Mouse (Mus musculus): ENCODE data around the gene Depdc1b. TPM values are rescaled to one million over a fixed set of nuclear protein-coding genes. Genes with fewer than 3 reads are reported as not detected.
A peak's percentile ranks its signal among the peaks of the same experiment; 100 is the strongest.

The Depdc1b gene
- polyA plus RNA-seq, 1 experiment = 3.7 TPM

GRCm38 (mm10) chr13:108297350-108298093, 18.6 kb upstream of the Depdc1b start:
- Histone ChIP-seq H3K4me3 (no peak overlapping the region), H3K4me2 (ENCODE audit: low read depth) (peak overlapping the region; percentile 30), H3K27me3 (ENCODE audit: control insufficient read depth, insufficient read depth, insufficient read length) (no peaks in the 10 kb centered on the region), H3K36me3 (ENCODE audit: control insufficient read depth, insufficient read depth) (no peaks in the 10 kb centered on the region), H3ac (ENCODE audit: control insufficient read depth, insufficient read length) (no peak overlapping the region), H3K79me2 (ENCODE audit: control insufficient read depth, insufficient read depth) (no peaks in the 10 kb centered on the region)
- TF ChIP-seq POLR2A (IDR thresholded peaks at IDR 0.05; ENCODE audit: insufficient read length, low read depth) (peak; percentile 21), USF1 (IDR thresholded peaks at IDR 0.05; ENCODE audit: low read depth) (no peak)

GRCm38 (mm10) chr13:108298241-108298640, 17.9 kb upstream of the Depdc1b start:
- H3K4me2 ChIP-seq (ENCODE audit: low read depth) = no peak overlapping the region
- no peaks in the 10 kb centered on the region for H3K79me2 ChIP-seq (ENCODE audit: control insufficient read depth, insufficient read depth)
- no peak overlapping the region for H3ac ChIP-seq (ENCODE audit: control insufficient read depth, insufficient read length)
- no peak overlapping the region for H3K4me3 ChIP-seq
- no peak for TF ChIP-seq POLR2AphosphoS2 (IDR thresholded peaks at IDR 0.05; ENCODE audit: insufficient read length, low read depth)
- no peak for TF ChIP-seq MAX (IDR thresholded peaks at IDR 0.05; ENCODE audit: low read depth)
- TF ChIP-seq POLR2A (IDR thresholded peaks at IDR 0.05; ENCODE audit: insufficient read length, low read depth) = no peak
- no peak for TF ChIP-seq REST (IDR thresholded peaks at IDR 0.05; ENCODE audit: insufficient read depth, insufficient read length)
- TF ChIP-seq TCF3 (IDR thresholded peaks at IDR 0.05; ENCODE audit: insufficient read length, low read depth) = no peak
- no peak for TF ChIP-seq SRF (IDR thresholded peaks at IDR 0.05; ENCODE audit: control insufficient read depth, insufficient read length, low read depth)
- TF ChIP-seq E2F4 (IDR thresholded peaks at IDR 0.05; ENCODE audit: insufficient read depth) = no peak
- no peak for TF ChIP-seq USF1 (IDR thresholded peaks at IDR 0.05; ENCODE audit: low read depth)
- no peak for TF ChIP-seq TCF12 (IDR thresholded peaks at IDR 0.05; ENCODE audit: insufficient read depth, poor library complexity, severe bottlenecking)
- no peak for TF ChIP-seq MYOD1 (IDR thresholded peaks at IDR 0.05; ENCODE audit: control insufficient read depth in 1 of 3, insufficient read length in 2 of 3, low read depth in 2 of 3)
- TF ChIP-seq CEBPB (IDR thresholded peaks at IDR 0.05; ENCODE audit: insufficient read depth, poor library complexity, severe bottlenecking) = no peak
- no peak for TF ChIP-seq MYOG (IDR thresholded peaks at IDR 0.05; ENCODE audit: control insufficient read depth in 1 of 3, insufficient read depth in 1 of 3, insufficient read length in 2 of 3, low read depth in 2 of 3)
- H3K36me3 ChIP-seq (ENCODE audit: control insufficient read depth, insufficient read depth) = no peaks in the 10 kb centered on the region
- no peaks in the 10 kb centered on the region for H3K27me3 ChIP-seq (ENCODE audit: control insufficient read depth, insufficient read depth, insufficient read length)

GRCm38 (mm10) chr13:108300346-108300950, 15.7 kb upstream of the Depdc1b start:
- H3K27me3 ChIP-seq (ENCODE audit: control insufficient read depth, insufficient read depth, insufficient read length) = no peaks in the 10 kb centered on the region
- no peak overlapping the region for H3K4me2 ChIP-seq (ENCODE audit: low read depth)
- no peak overlapping the region for H3K4me3 ChIP-seq
- no peak overlapping the region for H3ac ChIP-seq (ENCODE audit: control insufficient read depth, insufficient read length)
- no peak for TF ChIP-seq TCF12 (IDR thresholded peaks at IDR 0.05; ENCODE audit: insufficient read depth, poor library complexity, severe bottlenecking)
- no peak for TF ChIP-seq POLR2AphosphoS2 (IDR thresholded peaks at IDR 0.05; ENCODE audit: insufficient read length, low read depth)
- TF ChIP-seq CEBPB (IDR thresholded peaks at IDR 0.05; ENCODE audit: insufficient read depth, poor library complexity, severe bottlenecking) = no peak
- no peak for TF ChIP-seq POLR2A (IDR thresholded peaks at IDR 0.05; ENCODE audit: insufficient read length, low read depth)
- no peaks in the 10 kb centered on the region for H3K36me3 ChIP-seq (ENCODE audit: control insufficient read depth, insufficient read depth)
- no peaks in the 10 kb centered on the region for H3K79me2 ChIP-seq (ENCODE audit: control insufficient read depth, insufficient read depth)

GRCm38 (mm10) chr13:108301411-108301810, 14.7 kb upstream of the Depdc1b start:
- Histone ChIP-seq H3K4me3 (no peak overlapping the region), H3K36me3 (ENCODE audit: control insufficient read depth, insufficient read depth) (no peaks in the 10 kb centered on the region), H3ac (ENCODE audit: control insufficient read depth, insufficient read length) (no peak overlapping the region), H3K79me2 (ENCODE audit: control insufficient read depth, insufficient read depth) (no peaks in the 10 kb centered on the region), H3K4me2 (ENCODE audit: low read depth) (no peak overlapping the region), H3K27me3 (ENCODE audit: control insufficient read depth, insufficient read depth, insufficient read length) (no peaks in the 10 kb centered on the region)
- TF ChIP-seq TCF12 (IDR thresholded peaks at IDR 0.05; ENCODE audit: insufficient read depth, poor library complexity, severe bottlenecking) = no peak

GRCm38 (mm10) chr13:108302957-108303675, 13.0 kb upstream of the Depdc1b start:
- TF ChIP-seq TCF12 (IDR thresholded peaks at IDR 0.05; ENCODE audit: insufficient read depth, poor library complexity, severe bottlenecking) = no peak
- no peak for TF ChIP-seq REST (IDR thresholded peaks at IDR 0.05; ENCODE audit: insufficient read depth, insufficient read length)
- no peak for TF ChIP-seq USF1 (IDR thresholded peaks at IDR 0.05; ENCODE audit: low read depth)
- no peak for TF ChIP-seq TCF3 (IDR thresholded peaks at IDR 0.05; ENCODE audit: insufficient read length, low read depth)
- TF ChIP-seq MYOD1 (IDR thresholded peaks at IDR 0.05; ENCODE audit: control insufficient read depth in 1 of 3, insufficient read length in 2 of 3, low read depth in 2 of 3) = no peak
- TF ChIP-seq SRF (IDR thresholded peaks at IDR 0.05; ENCODE audit: control insufficient read depth, insufficient read length, low read depth) = no peak
- TF ChIP-seq E2F4 (IDR thresholded peaks at IDR 0.05; ENCODE audit: insufficient read depth) = no peak
- no peak for TF ChIP-seq CEBPB (IDR thresholded peaks at IDR 0.05; ENCODE audit: insufficient read depth, poor library complexity, severe bottlenecking)
- TF ChIP-seq POLR2A (IDR thresholded peaks at IDR 0.05; ENCODE audit: insufficient read length, low read depth) = no peak
- TF ChIP-seq MYOG (IDR thresholded peaks at IDR 0.05; ENCODE audit: control insufficient read depth in 1 of 3, insufficient read depth in 1 of 3, insufficient read length in 2 of 3, low read depth in 2 of 3) = no peak
- TF ChIP-seq MAX (IDR thresholded peaks at IDR 0.05; ENCODE audit: low read depth) = no peak
- no peak for TF ChIP-seq POLR2AphosphoS2 (IDR thresholded peaks at IDR 0.05; ENCODE audit: insufficient read length, low read depth)
- H3K36me3 ChIP-seq (ENCODE audit: control insufficient read depth, insufficient read depth) = no peaks in the 10 kb centered on the region
- H3K4me2 ChIP-seq (ENCODE audit: low read depth) = peak overlapping the region; percentile 69
- no peaks in the 10 kb centered on the region for H3K79me2 ChIP-seq (ENCODE audit: control insufficient read depth, insufficient read depth)
- H3K27me3 ChIP-seq (ENCODE audit: control insufficient read depth, insufficient read depth, insufficient read length) = no peaks in the 10 kb centered on the region
- no peak overlapping the region for H3K4me3 ChIP-seq
- no peak overlapping the region for H3ac ChIP-seq (ENCODE audit: control insufficient read depth, insufficient read length)

Data from myocyte (in vitro differentiated cells).